ENCODE assay signal across 1 mouse cellular context in the genomic region with DNA sequence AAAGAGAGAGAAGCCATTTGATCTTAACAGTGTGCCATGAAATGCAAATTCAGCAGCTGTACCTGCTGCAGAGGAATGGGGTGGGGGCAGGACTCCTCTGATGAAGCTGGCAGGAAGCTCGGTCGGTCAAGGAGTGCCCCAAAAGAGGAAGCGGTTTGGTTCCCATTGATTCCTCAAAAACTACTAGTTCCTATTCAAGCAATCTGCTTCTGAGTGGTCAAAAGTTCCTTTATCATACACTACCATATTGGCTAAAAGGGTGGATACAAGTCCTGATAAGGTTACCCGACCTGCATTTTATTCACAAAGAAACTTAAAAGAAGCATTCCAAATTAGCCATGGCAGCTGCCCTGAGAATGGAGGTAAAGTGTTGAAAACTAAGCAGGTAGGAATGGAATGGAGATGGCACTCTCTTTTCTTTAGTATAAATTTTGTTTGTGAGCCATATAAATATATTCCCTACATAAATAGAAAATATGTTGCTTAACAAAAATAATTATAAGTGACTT.
TF ChIP-seq lines count a peak whose summit lies in the region.

No protein-coding gene starts in this region.

TF ChIP-seq in CH12.LX, 34 proteins besides CTCF, POLR2A, EP300 and RAD21 (continued from another document):
- TF ChIP-seq NELFE (IDR thresholded peaks at IDR 0.05; ENCODE audit: low read depth, low read length) (peak; percentile 24; the same call in 1 of the 2 replicates), USF1 (IDR thresholded peaks at IDR 0.05; ENCODE audit: low read depth, low read length) (no peak), POLR2AphosphoS2 (IDR thresholded peaks at IDR 0.05; ENCODE audit: low read depth, low read length) (0 out of 2 replicates have a peak, but pooled peaks have one; percentile 15), CHD1 (IDR thresholded peaks at IDR 0.05; ENCODE audit: low read depth, low read length) (no peak; the same call in 1 of the 2 replicates), ZMIZ1 (IDR thresholded peaks at IDR 0.05; ENCODE audit: low read depth, low read length) (no peak), JUN (IDR thresholded peaks at IDR 0.05; ENCODE audit: insufficient read depth, low read depth, low read length) (peak; percentile 10; the same call in 1 of the 2 replicates), MXI1 (IDR thresholded peaks at IDR 0.05; ENCODE audit: low read depth, low read length) (peak; percentile 56), GABPA (IDR thresholded peaks at IDR 0.05; ENCODE audit: insufficient replicate concordance, low read depth, low read length) (no peak), ELF1 (IDR thresholded peaks at IDR 0.05; ENCODE audit: low read depth, low read length) (peak; percentile 41; the same call in 1 of the 2 replicates), TCF12 (IDR thresholded peaks at IDR 0.05; ENCODE audit: low read depth, low read length) (peak; percentile 53), HCFC1 (IDR thresholded peaks at IDR 0.05; ENCODE audit: low read depth, low read length) (no peak), CHD2 (IDR thresholded peaks at IDR 0.05; ENCODE audit: low read length) (peak; percentile 58; the same call in 1 of the 2 replicates), MAZ (IDR thresholded peaks at IDR 0.05; ENCODE audit: low read depth, low read length) (peak; percentile 91), E2F4 (IDR thresholded peaks at IDR 0.05; ENCODE audit: insufficient replicate concordance, low read depth, low read length) (0 out of 2 replicates have a peak, but pooled peaks have one; percentile 62), MYC (IDR thresholded peaks at IDR 0.05; ENCODE audit: low read depth, low read length) (0 out of 2 replicates have a peak, but pooled peaks have one; percentile 19), NRF1 (IDR thresholded peaks at IDR 0.05; ENCODE audit: low read depth, low read length) (no peak), SIN3A (IDR thresholded peaks at IDR 0.05; ENCODE audit: low read length) (peak; percentile 53; the same call in 1 of the 2 replicates), KAT2A (IDR thresholded peaks at IDR 0.05; ENCODE audit: insufficient replicate concordance, low read length) (no peak), IRF4 (IDR thresholded peaks at IDR 0.05; ENCODE audit: low read depth, low read length) (peak; percentile 74), USF2 (conservative IDR thresholded peaks at IDR 0.05; ENCODE audit: low read depth, low read length) (no peak), MEF2A (IDR thresholded peaks at IDR 0.05; ENCODE audit: borderline replicate concordance, low read depth, low read length) (no peak), SMC3 (IDR thresholded peaks at IDR 0.05; ENCODE audit: low read depth, low read length) (no peak; the same call in 1 of the 2 replicates), JUND (conservative IDR thresholded peaks at IDR 0.05; ENCODE audit: low read depth, low read length) (no peak), MAFK (IDR thresholded peaks at IDR 0.05; ENCODE audit: insufficient replicate concordance, low read length) (no peak), ZC3H11A (IDR thresholded peaks at IDR 0.05; ENCODE audit: low read depth, low read length) (no peak), TBP (conservative IDR thresholded peaks at IDR 0.05; ENCODE audit: low read depth, low read length) (no peak), MAX (IDR thresholded peaks at IDR 0.05; ENCODE audit: low read length) (no peak), ETS1 (conservative IDR thresholded peaks at IDR 0.05; ENCODE audit: low read depth, low read length) (peak; percentile 75), PAX5 (IDR thresholded peaks at IDR 0.05; ENCODE audit: low read length) (no peak), ZKSCAN1 (IDR thresholded peaks at IDR 0.05; ENCODE audit: borderline replicate concordance, low read depth, low read length) (no peak), UBTF (IDR thresholded peaks at IDR 0.05; ENCODE audit: low read depth, low read length) (no peak), RCOR1 (conservative IDR thresholded peaks at IDR 0.05; ENCODE audit: low read depth, low read length) (no peak), BHLHE40 (IDR thresholded peaks at IDR 0.05; ENCODE audit: low read depth, low read length) (0 out of 2 replicates have a peak, but pooled peaks have one; percentile 36)
TF ChIP-seq in CH12.LX: peak in this region for 15.
